Mouse (Mus musculus) G1E (cell line): Measurements from ENCODE around the gene Sik3. TPM values are rescaled to one million over a fixed set of nuclear protein-coding genes. Genes with fewer than 3 reads are reported as not detected.

ENCODE experiments used
- ATAC-seq: 2 replicates; pipeline ENCODE4 v1.8.0; 2016; ENCODE audit warnings: mild to moderate bottlenecking; ENCODE audit not compliant: insufficient number of reproducible peaks, poor library complexity, low FRiP score, severe bottlenecking; ENCODE audit errors: extremely low read depth
- DNase-seq: peaks from one replicate; pipeline ENCODE4 v3.0.0; 2012; ENCODE audit warnings: low spot score
- H3K27me3 ChIP-seq: 2 replicates; pipeline ENCODE4 v1.6.1; 2012; ENCODE audit warnings: mild to moderate bottlenecking, low read length, inconsistent platforms; ENCODE audit not compliant: insufficient read depth
- H3K36me3 ChIP-seq: replicated peaks from 2 replicates; pipeline ENCODE3; 2012; ENCODE audit warnings: mild to moderate bottlenecking, inconsistent platforms
- H3K4me1 ChIP-seq: 2 replicates; pipeline ENCODE4 v1.6.1; 2012; ENCODE audit warnings: low read depth, low read length, inconsistent platforms, mixed read lengths; ENCODE audit not compliant: insufficient read depth
- H3K4me3 ChIP-seq: 2 replicates; pipeline ENCODE4 v1.5.1; 2012; ENCODE audit warnings: low read depth, mild to moderate bottlenecking, inconsistent platforms, low read length, moderate library complexity, mixed read lengths
- H3K9me3 ChIP-seq: replicated peaks from 2 replicates; pipeline ENCODE4 v1.6.1; 2012; ENCODE audit warnings: inconsistent platforms
- CTCF ChIP-seq: IDR thresholded peaks from 2 replicates; pipeline ENCODE4 v1.5.1; 2012; ENCODE audit warnings: low read depth, low read length, inconsistent platforms, mixed read lengths
- GATA1 ChIP-seq: IDR thresholded peaks from 2 replicates; pipeline ENCODE4 v1.6.1; 2012; ENCODE audit warnings: borderline replicate concordance, low read length, inconsistent platforms, mixed read lengths
- GATA2 ChIP-seq: IDR thresholded peaks from 2 replicates; pipeline ENCODE4 v1.6.1; 2012; ENCODE audit warnings: low read depth, low read length, inconsistent platforms, borderline replicate concordance
- POLR2AphosphoS5 ChIP-seq: IDR thresholded peaks from 2 replicates; pipeline ENCODE4 v1.6.1; 2012; ENCODE audit warnings: low read depth, low read length, inconsistent platforms; ENCODE audit not compliant: insufficient replicate concordance
- TAL1 ChIP-seq: conservative IDR thresholded peaks from 2 replicates; pipeline ENCODE4 v1.6.1; 2012; ENCODE audit warnings: low read depth, low read length, inconsistent platforms, mixed read lengths
- polyA plus RNA-seq: library from polyadenylated mRNA; stranded (reverse); fragments of >175 nt; gene quantifications from 2 replicates; pipeline ENCODE4 v1.2.3, GENCODE M21; 2012
- total RNA-seq, 2 experiments: library from RNA; stranded (forward) in 1 of 2; stranded (reverse) in 1 of 2; fragments of 200-1000 nt in 1 of 2; fragments of >200 nt in 1 of 2; fragmentation: Nextera tagmentation in 1 of 2; gene quantifications; 2 replicates each; pipeline ENCODE4 v1.2.3; 2014 to 2017

Sik3 gene
- total and polyA plus RNA-seq, 3 experiments, result 30.5 to 99.0 (median 49.1) TPM

- TF ChIP-seq GATA2, result no peak
- no peak for TF ChIP-seq POLR2AphosphoS5
- TF ChIP-seq GATA1, result no peak
- TF ChIP-seq CTCF, result no peak
- no peak for TF ChIP-seq TAL1
- no peak for ATAC-seq
- Histone ChIP-seq H3K4me3 (no peak overlapping the region), H3K4me1 (peaks cover 32% of the 10 kb centered on the region), H3K27me3 (peaks cover 9% of the 10 kb centered on the region; the same call in 1 of the 2 replicates), H3K36me3 (peaks cover 62% of the 10 kb centered on the region), H3K9me3 (no peaks in the 10 kb centered on the region)
- no peak for DNase-seq
Measured at GRCm38 (mm10) chr9:46224101-46224500, 211.5 kb downstream of the Sik3 start.

DNA sequence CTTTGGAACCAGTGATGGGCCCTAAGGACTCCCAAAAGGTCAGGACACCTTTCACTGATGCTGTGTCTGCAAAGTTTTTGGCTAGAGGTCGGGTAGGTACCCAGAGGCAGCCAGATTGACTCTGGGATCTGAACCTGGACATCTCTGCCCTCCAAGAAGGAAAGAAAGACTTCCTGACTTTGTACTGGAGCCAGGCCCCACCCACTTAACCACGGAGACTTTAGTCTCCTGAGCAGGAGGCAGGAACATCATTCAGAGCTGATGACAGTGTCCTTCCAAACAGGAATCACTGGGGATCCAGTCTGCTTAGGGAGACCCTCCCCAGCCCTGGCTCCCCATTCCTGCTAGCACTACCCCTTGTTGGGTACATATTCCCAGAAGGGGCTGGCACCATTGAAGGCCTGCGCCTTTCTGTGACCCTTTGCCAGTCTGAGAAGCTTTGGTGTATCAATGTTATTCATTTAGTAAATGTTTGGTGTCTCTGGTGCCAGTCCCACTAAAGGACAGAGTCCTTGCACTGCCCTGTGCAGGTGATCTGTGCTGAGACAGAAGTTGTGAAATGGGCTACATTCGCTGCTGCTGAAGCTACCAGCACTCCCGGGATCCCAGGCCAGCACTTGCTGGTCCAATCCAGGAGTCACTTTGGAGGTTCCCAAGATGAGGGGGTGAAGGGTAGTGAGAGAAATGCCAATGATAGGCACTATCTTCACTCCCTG is 212.5 kb downstream of the Sik3 start:
- ATAC-seq (no peak), DNase-seq (no peak)
- no peak for TF ChIP-seq GATA1
- TF ChIP-seq POLR2AphosphoS5, result no peak
- no peak for TF ChIP-seq GATA2
- TF ChIP-seq CTCF, result no peak
- no peak for TF ChIP-seq TAL1
- H3K4me3 ChIP-seq, result no peak overlapping the region
- H3K36me3 ChIP-seq, result peaks cover 52% of the 10 kb centered on the region
- peaks cover 38% of the 10 kb centered on the region for H3K4me1 ChIP-seq
- H3K9me3 ChIP-seq, result no peaks in the 10 kb centered on the region
- H3K27me3 ChIP-seq, result peaks cover 19% of the 10 kb centered on the region

DNA sequence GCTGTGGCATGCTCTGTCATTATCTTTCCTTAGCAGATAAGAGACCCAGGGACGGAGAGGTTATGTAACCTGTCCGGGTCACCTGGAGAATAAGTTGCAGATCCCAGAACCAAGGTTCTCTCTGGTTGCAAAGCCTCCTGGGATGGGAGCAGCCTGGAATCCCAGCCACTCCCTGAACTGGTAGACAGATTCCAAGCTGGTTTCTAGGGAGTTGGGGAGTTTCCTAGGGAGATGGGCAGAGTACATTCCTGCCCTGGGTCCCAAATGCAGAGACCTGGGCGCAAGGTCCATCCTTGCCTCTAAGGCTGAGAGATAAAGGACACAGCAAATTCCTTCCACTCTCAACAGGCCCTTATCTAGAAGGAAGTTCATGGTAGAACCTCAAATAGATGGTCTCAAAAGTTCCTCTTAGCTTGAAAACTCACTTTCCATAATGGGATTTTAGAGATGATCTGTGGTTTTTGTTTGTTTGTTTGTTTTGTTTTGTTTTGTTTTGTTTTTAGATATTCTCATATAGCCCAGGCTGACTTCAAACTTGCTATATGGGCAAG is 214.5 kb downstream of the Sik3 start:
- no peak for TF ChIP-seq POLR2AphosphoS5
- no peak for TF ChIP-seq CTCF
- no peak for TF ChIP-seq TAL1
- no peak for TF ChIP-seq GATA2
- no peak for ATAC-seq
- H3K4me1 ChIP-seq, result peaks cover 48% of the 10 kb centered on the region
- peaks cover 31% of the 10 kb centered on the region for H3K36me3 ChIP-seq
- no peak overlapping the region for H3K4me3 ChIP-seq
- H3K27me3 ChIP-seq, result peaks cover 24% of the 10 kb centered on the region
- DNase-seq, result no peak
- H3K9me3 ChIP-seq, result no peaks in the 10 kb centered on the region

DNA sequence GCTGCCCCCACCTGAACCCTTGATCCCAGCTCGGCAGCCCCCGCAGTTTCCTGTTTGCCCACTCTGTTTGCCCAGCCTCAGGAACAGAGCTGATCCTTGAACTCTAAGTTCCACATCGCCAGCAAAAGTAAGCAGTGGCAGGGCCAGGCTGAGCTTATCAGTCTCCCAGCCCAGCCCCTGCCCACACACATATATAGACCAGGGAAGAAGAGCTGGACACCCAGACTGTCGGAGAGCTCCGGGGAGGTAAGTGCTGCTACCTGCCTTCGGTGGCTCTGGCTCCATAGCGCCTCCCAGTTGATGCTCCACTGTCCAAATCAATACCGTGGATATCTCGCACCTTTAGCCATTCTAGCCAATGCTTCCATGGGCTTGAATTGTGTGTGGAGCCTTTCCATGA is 215.9 kb downstream of the Sik3 start, which contains the start of gene Apoa1:
Apoa1 (plus strand) TSS at position 90 of the 400 bp plus-strand sequence.
- ATAC-seq (no peak), DNase-seq (no peak)
- peaks cover 33% of the 10 kb centered on the region for H3K27me3 ChIP-seq
- no peak within 1 kb of the TSS for H3K4me3 ChIP-seq
- peaks cover 18% of the 10 kb centered on the region for H3K36me3 ChIP-seq
- peaks cover 58% of the 10 kb centered on the region for H3K4me1 ChIP-seq
- H3K9me3 ChIP-seq, result no peaks in the 10 kb centered on the region
- TF ChIP-seq TAL1 (no peak), CTCF (no peak), GATA1 (no peak), POLR2AphosphoS5 (no peak), GATA2 (no peak)

DNA sequence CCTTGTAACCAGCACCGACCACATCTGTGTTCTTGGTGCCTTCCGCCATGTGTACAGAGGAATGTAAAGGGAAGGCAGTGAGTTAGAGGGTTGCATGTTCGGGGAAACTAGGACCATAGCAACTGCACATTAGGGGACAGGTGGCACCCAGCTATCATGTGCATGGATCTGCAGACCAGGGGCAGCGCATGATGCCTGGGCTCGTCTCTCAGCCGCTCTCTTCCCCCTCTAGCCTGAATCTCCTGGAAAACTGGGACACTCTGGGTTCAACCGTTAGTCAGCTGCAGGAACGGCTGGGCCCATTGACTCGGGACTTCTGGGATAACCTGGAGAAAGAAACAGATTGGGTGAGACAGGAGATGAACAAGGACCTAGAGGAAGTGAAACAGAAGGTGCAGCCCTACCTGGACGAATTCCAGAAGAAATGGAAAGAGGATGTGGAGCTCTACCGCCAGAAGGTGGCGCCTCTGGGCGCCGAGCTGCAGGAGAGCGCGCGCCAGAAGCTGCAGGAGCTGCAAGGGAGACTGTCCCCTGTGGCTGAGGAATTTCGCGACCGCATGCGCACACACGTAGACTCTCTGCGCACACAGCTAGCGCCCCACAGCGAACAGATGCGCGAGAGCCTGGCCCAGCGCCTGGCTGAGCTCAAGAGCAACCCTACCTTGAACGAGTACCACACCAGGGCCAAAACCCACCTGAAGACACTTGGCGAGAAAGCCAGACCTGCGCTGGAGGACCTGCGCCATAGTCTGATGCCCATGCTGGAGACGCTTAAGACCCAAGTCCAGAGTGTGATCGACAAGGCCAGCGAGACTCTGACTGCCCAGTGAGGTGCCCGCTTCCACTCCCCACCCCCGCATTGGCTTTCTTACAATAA is 217.2 kb downstream of the Sik3 start:
- peak; percentile 50; the same call in 1 of the 2 replicates for TF ChIP-seq CTCF
- no peak for TF ChIP-seq POLR2AphosphoS5
- Histone ChIP-seq H3K36me3 (peaks cover 6% of the 10 kb centered on the region), H3K4me3 (peak overlapping the region; percentile 49; the same call in 1 of the 2 replicates), H3K27me3 (peaks cover 44% of the 10 kb centered on the region), H3K4me1 (peaks cover 65% of the 10 kb centered on the region), H3K9me3 (no peaks in the 10 kb centered on the region)
- no peak for ATAC-seq
- peak; percentile 56 for DNase-seq

GRCm38 (mm10) chr9:46230450-46230975 is 217.9 kb downstream of the Sik3 start:
- DNase-seq, result no peak
- peaks cover 62% of the 10 kb centered on the region for H3K4me1 ChIP-seq
- H3K4me3 ChIP-seq, result peak overlapping the region; percentile 49; the same call in 1 of the 2 replicates
- TF ChIP-seq GATA2, result no peak
- TF ChIP-seq CTCF, result no peak
- no peak for TF ChIP-seq GATA1
- TF ChIP-seq POLR2AphosphoS5, result no peak
- TF ChIP-seq TAL1, result no peak
- peaks cover 49% of the 10 kb centered on the region for H3K27me3 ChIP-seq
- no peak for ATAC-seq
- H3K36me3 ChIP-seq, result no peaks in the 10 kb centered on the region
- no peaks in the 10 kb centered on the region for H3K9me3 ChIP-seq
